8 mouse cellular contexts compared by ENCODE assay signal in the genomic region with DNA sequence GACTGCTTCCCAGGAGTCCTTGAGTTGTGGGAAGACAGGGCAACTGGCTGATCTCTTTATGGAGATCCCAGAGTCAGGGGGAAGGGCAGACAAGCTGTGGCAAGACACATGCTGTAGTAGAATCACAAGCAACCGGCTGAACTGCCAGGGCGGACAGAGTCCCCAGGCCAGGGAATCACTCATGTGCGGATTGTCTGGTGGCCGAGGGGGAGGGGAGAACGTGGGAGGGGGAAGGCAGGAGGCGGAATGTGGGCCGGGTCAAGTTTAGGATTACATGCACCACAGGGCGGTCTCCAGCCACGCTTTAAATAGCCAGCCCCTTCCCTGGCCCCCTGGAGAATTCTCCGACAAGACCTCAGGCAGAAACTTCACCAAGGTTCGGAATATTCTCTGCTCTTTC. TPM values are rescaled to one million over a fixed set of nuclear protein-coding genes. Genes with fewer than 3 reads are reported as not detected.
DNase-seq lines count a peak whose midpoint lies in the region; ATAC-seq and TF ChIP-seq lines count a peak whose summit lies in the region.

A gene (plus strand): TSS at position 274 of the 400 bp plus-strand sequence.

- no peaks in the 10 kb centered on the region for H3K36me3 ChIP-seq in embryonic facial prominence, embryonic 10.5 days (replicated peaks)
- no peaks in the 10 kb centered on the region for H3K36me3 ChIP-seq in hindbrain, embryonic 10.5 days
- no peaks in the 10 kb centered on the region for H3K36me3 ChIP-seq in neural tube, embryonic 11.5 days (ENCODE audit: control insufficient read depth, insufficient read depth, low read length)
- no peaks in the 10 kb centered on the region for H3K36me3 ChIP-seq in thymus, adult 2 months (ENCODE audit: control insufficient read depth, insufficient read depth, low read length)

- no peak for DNase-seq in layer of hippocampus, adult 8-10 months (ENCODE audit: low spot score in 2 of 2)
- no peak for DNase-seq in layer of hippocampus, adult 2 months (ENCODE audit: low spot score in 2 of 2)
- peak; percentile 85 for DNase-seq in embryonic facial prominence, embryonic 10.5 days (ENCODE audit: low spot score)
- peak; percentile 73 for DNase-seq in hindbrain, embryonic 10.5 days (ENCODE audit: low spot score)
- peak; percentile 25 for DNase-seq in left cerebral cortex, postnatal 4 days
- peak; percentile 65 for DNase-seq in neural tube, embryonic 11.5 days (ENCODE audit: low spot score)
- no peak for DNase-seq in thymus, adult 2 months
- DNase-seq in frontal cortex, postnatal 36 days (ENCODE audit: low spot score in 2 of 2) = no peak

- H3K9me3 ChIP-seq in embryonic facial prominence, embryonic 10.5 days = no peaks in the 10 kb centered on the region
- no peaks in the 10 kb centered on the region for H3K9me3 ChIP-seq in hindbrain, embryonic 10.5 days
- H3K9me3 ChIP-seq in neural tube, embryonic 11.5 days (ENCODE audit: control insufficient read depth, low read length) = no peaks in the 10 kb centered on the region

- H3K27ac ChIP-seq in layer of hippocampus, adult 2 months = no peak within 1 kb of the TSS
- H3K27ac ChIP-seq in embryonic facial prominence, embryonic 10.5 days (replicated peaks) = peak within 1 kb of the TSS; percentile 0; the same call in 1 of the 2 replicates
- peak within 1 kb of the TSS; percentile 1; the same call in 1 of the 2 replicates for H3K27ac ChIP-seq in hindbrain, embryonic 10.5 days
- H3K27ac ChIP-seq in neural tube, embryonic 11.5 days (ENCODE audit: low read depth, low read length) = no peak within 1 kb of the TSS
- H3K27ac ChIP-seq in thymus, adult 2 months (ENCODE audit: control insufficient read depth, insufficient read depth, low read length) = no peak within 1 kb of the TSS

- H3K4me1 ChIP-seq in embryonic facial prominence, embryonic 10.5 days = peaks cover 36% of the 10 kb centered on the region
- H3K4me1 ChIP-seq in hindbrain, embryonic 10.5 days (replicated peaks) = peaks cover 17% of the 10 kb centered on the region
- no peaks in the 10 kb centered on the region; the same call in 1 of the 2 replicates for H3K4me1 ChIP-seq in neural tube, embryonic 11.5 days (ENCODE audit: control insufficient read depth, insufficient read depth, low read length)
- H3K4me1 ChIP-seq in thymus, adult 2 months (replicated peaks; ENCODE audit: control insufficient read depth, insufficient read depth, low read length) = no peaks in the 10 kb centered on the region

- ATAC-seq in neural tube, embryonic 11.5 days (ENCODE audit: insufficient read depth, low FRiP score, low TSS enrichment) = no peak

- TF ChIP-seq CTCF in layer of hippocampus, adult 2 months (conservative IDR thresholded peaks at IDR 0.05) = no peak
- no peak for TF ChIP-seq CTCF in thymus, adult 2 months (IDR thresholded peaks at IDR 0.05; ENCODE audit: borderline replicate concordance, control insufficient read depth, extremely low read depth, insufficient read depth, low read length, poor library complexity)

- 3% methylated on average over 11 of the region's 11 CpGs for WGBS in embryonic facial prominence, embryonic 10.5 days
- WGBS in hindbrain, embryonic 10.5 days = 3% methylated on average over 11 of the region's 11 CpGs
- WGBS in neural tube, embryonic 11.5 days = 6% methylated on average over 7 of the region's 11 CpGs
- 35% methylated on average over 11 of the region's 11 CpGs for WGBS in thymus, adult 2 months

- 0 out of 2 replicates have a peak, but pooled peaks cover 7% of the 10 kb centered on the region for H3K27me3 ChIP-seq in embryonic facial prominence, embryonic 10.5 days (replicated peaks; ENCODE audit: low read depth, poor library complexity, severe bottlenecking)
- 0 out of 2 replicates have a peak, but pooled peaks cover 6% of the 10 kb centered on the region for H3K27me3 ChIP-seq in hindbrain, embryonic 10.5 days (ENCODE audit: insufficient read depth, poor library complexity, severe bottlenecking)
- H3K27me3 ChIP-seq in neural tube, embryonic 11.5 days (ENCODE audit: control insufficient read depth, insufficient read depth, low read length) = no peaks in the 10 kb centered on the region
- no peaks in the 10 kb centered on the region for H3K27me3 ChIP-seq in thymus, adult 2 months (ENCODE audit: control insufficient read depth, insufficient read depth, low read length)

- H3K4me3 ChIP-seq in layer of hippocampus, adult 2 months = no peak within 1 kb of the TSS
- peak within 1 kb of the TSS; percentile 37 for H3K4me3 ChIP-seq in embryonic facial prominence, embryonic 10.5 days
- H3K4me3 ChIP-seq in hindbrain, embryonic 10.5 days = peak within 1 kb of the TSS; percentile 16; the same call in 1 of the 2 replicates
- no peak within 1 kb of the TSS for H3K4me3 ChIP-seq in neural tube, embryonic 11.5 days (ENCODE audit: low read depth, low read length)
- no peak within 1 kb of the TSS for H3K4me3 ChIP-seq in thymus, adult 2 months (ENCODE audit: control insufficient read depth, insufficient read depth, low read length)

- TF ChIP-seq POLR2A in thymus, adult 2 months (IDR thresholded peaks at IDR 0.05; ENCODE audit: control insufficient read depth, extremely low read depth, insufficient read depth, low read length, poor library complexity) = no peak

- intact Hi-C loops in left cerebral cortex, postnatal 4 days (cut with DNase I) = no loop called here

- no peak within 1 kb of the TSS for H3K4me2 ChIP-seq in neural tube, embryonic 11.5 days (ENCODE audit: low read depth)

- no peak within 1 kb of the TSS for H3K9ac ChIP-seq in neural tube, embryonic 11.5 days (ENCODE audit: low read length)

RNA-seq across cellular contexts. Expression of the gene that starts here (rescaled TPM):
- 10 to 100 TPM; 10.7 to 18.0 (median 14.9) TPM for total RNA-seq in layer of hippocampus, adult 8-10 months (2022)
- total RNA-seq in layer of hippocampus, adult 2 months (2021) = 10 to 100 TPM in 1 of 2 experiments, 1 to 10 TPM in 1; 8.3 to 13.5 TPM
- polyA plus RNA-seq in embryonic facial prominence, embryonic 10.5 days (2016; fragmentation: Nextera tagmentation; extraction: Ambion mirVana) = 1.3 and 1.8 TPM in 2 replicates
- 1.4 and 1.7 TPM in 2 replicates for polyA plus RNA-seq in hindbrain, embryonic 10.5 days (2016; fragmentation: Nextera tagmentation; extraction: Ambion mirVana)
- total RNA-seq in left cerebral cortex, postnatal 4 days (2021) = 10 to 100 TPM; 25.3 to 29.0 TPM
- 2.9 and 3.3 TPM in 2 replicates for polyA plus RNA-seq in neural tube, embryonic 11.5 days (2014; fragmentation: Nextera tagmentation; extraction: Ambion mirVana)
- polyA plus RNA-seq in thymus, adult 2 months (2012; rRNA removed) = 1.9 and 2.4 TPM in 2 replicates

Comparison
In these comparisons a context has a peak if more than half of its experiments do, and no peak if none do; other contexts are left out.
1. DNase-seq: peak in embryonic facial prominence, embryonic 10.5 days (single experiment), hindbrain, embryonic 10.5 days (single experiment), left cerebral cortex, postnatal 4 days (single experiment) and neural tube, embryonic 11.5 days (single experiment); none in layer of hippocampus, adult 8-10 months (0 of 2), layer of hippocampus, adult 2 months (0 of 2), thymus, adult 2 months (single experiment) and frontal cortex, postnatal 36 days (0 of 2).
2. H3K27ac ChIP-seq: peak in embryonic facial prominence, embryonic 10.5 days (single experiment) and hindbrain, embryonic 10.5 days (single experiment); none in layer of hippocampus, adult 2 months (single experiment), neural tube, embryonic 11.5 days (single experiment) and thymus, adult 2 months (single experiment).
3. H3K4me3 ChIP-seq: peak in embryonic facial prominence, embryonic 10.5 days (single experiment) and hindbrain, embryonic 10.5 days (single experiment); none in layer of hippocampus, adult 2 months (single experiment), neural tube, embryonic 11.5 days (single experiment) and thymus, adult 2 months (single experiment).